Mouse (Mus musculus): ENCODE data around the gene Ap1s1. TPM values are rescaled to one million over a fixed set of nuclear protein-coding genes. Genes with fewer than 3 reads are reported as not detected.
A peak's percentile ranks its signal among the peaks of the same experiment; 100 is the strongest.

Gene Ap1s1
- polyA plus RNA-seq, 1 experiment from 2014 or later = 112 TPM

GRCm38 (mm10) chr5:137024318-137024717 lies 21.6 kb downstream of the Ap1s1 start:
- TF ChIP-seq CTCF (IDR thresholded peaks at IDR 0.05) (no peak), EP300 (IDR thresholded peaks at IDR 0.05) (no peak)
- Histone ChIP-seq H3K9me3 (ENCODE audit: low read length) (no peaks in the 10 kb centered on the region), H3K4me1 (ENCODE audit: insufficient read depth, low read depth, low read length) (no peaks in the 10 kb centered on the region), H3K4me3 (ENCODE audit: low read depth, low read length) (no peak overlapping the region), H3K9ac (replicated peaks; ENCODE audit: low read depth) (no peak overlapping the region), H3K27ac (ENCODE audit: low read length) (no peak overlapping the region), H3K27me3 (replicated peaks; ENCODE audit: insufficient read depth, low read length) (peaks cover 17% of the 10 kb centered on the region), H3K4me2 (replicated peaks; ENCODE audit: low read depth, low read length) (no peak overlapping the region), H3K36me3 (ENCODE audit: insufficient read depth, low read length) (no peaks in the 10 kb centered on the region)
- DNase-seq (ENCODE audit: low spot score) = no peak
- no peak for ATAC-seq
- WGBS = 45% methylated on average over 3 of the region's 3 CpGs

- WGBS = 90% methylated on average over 3 of the region's 3 CpGs
- Histone ChIP-seq H3K36me3 (ENCODE audit: insufficient read depth, low read length) (no peaks in the 10 kb centered on the region), H3K9ac (replicated peaks; ENCODE audit: low read depth) (no peak overlapping the region), H3K4me3 (ENCODE audit: low read depth, low read length) (no peak overlapping the region), H3K27me3 (replicated peaks; ENCODE audit: insufficient read depth, low read length) (no peaks in the 10 kb centered on the region), H3K4me1 (ENCODE audit: insufficient read depth, low read depth, low read length) (no peaks in the 10 kb centered on the region), H3K4me2 (replicated peaks; ENCODE audit: low read depth, low read length) (no peak overlapping the region), H3K9me3 (ENCODE audit: low read length) (no peaks in the 10 kb centered on the region), H3K27ac (ENCODE audit: low read length) (no peak overlapping the region)
- DNase-seq (ENCODE audit: low spot score) (no peak), ATAC-seq (no peak)
- TF ChIP-seq CTCF (IDR thresholded peaks at IDR 0.05) (no peak), EP300 (IDR thresholded peaks at IDR 0.05) (no peak)
Measured at GRCm38 (mm10) chr5:137015913-137016312, 30.0 kb downstream of the Ap1s1 start.

DNA sequence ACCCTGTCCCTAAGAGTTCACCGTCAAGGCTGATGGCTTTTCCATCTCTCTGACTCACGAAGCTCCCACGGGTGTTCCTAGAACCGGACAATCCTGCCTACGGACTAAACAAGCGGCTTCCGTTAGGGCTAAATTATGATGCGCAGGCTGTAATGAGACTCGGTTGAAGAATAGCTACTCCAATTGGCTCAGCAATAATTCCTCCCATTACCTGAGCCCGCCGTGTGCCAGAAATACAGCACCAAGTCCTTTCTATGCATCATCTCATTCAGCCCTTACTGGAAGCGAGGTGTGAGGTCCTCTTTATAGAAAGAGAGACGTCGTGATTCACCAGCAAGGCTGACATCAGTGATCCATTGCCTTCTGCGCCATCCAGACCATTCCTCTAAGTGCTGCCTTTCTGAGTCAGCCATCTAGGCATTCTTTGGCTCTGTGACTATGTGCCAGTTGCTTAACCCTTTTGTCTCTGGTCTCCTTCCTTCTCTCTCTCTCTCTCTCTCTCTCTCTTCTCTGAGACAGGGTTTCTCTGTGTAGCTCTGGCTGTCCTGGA lies 33.5 kb downstream of the Ap1s1 start:
- 66% methylated on average over 15 of the region's 15 CpGs for WGBS
- Histone ChIP-seq H3K4me2 (replicated peaks; ENCODE audit: low read depth, low read length) (no peak overlapping the region), H3K27me3 (replicated peaks; ENCODE audit: insufficient read depth, low read length) (no peaks in the 10 kb centered on the region), H3K9me3 (ENCODE audit: low read length) (no peaks in the 10 kb centered on the region), H3K9ac (replicated peaks; ENCODE audit: low read depth) (no peak overlapping the region), H3K4me1 (ENCODE audit: insufficient read depth, low read depth, low read length) (no peaks in the 10 kb centered on the region), H3K36me3 (ENCODE audit: insufficient read depth, low read length) (no peaks in the 10 kb centered on the region), H3K4me3 (ENCODE audit: low read depth, low read length) (no peak overlapping the region), H3K27ac (ENCODE audit: low read length) (no peak overlapping the region)
- DNase-seq (ENCODE audit: low spot score) (no peak), ATAC-seq (no peak)
- no peak for TF ChIP-seq EP300 (IDR thresholded peaks at IDR 0.05)
- TF ChIP-seq CTCF (IDR thresholded peaks at IDR 0.05) = no peak

- DNase-seq (ENCODE audit: low spot score) = peak; percentile 65
- Histone ChIP-seq H3K9me3 (ENCODE audit: low read length) (no peaks in the 10 kb centered on the region), H3K36me3 (ENCODE audit: insufficient read depth, low read length) (no peaks in the 10 kb centered on the region), H3K27ac (ENCODE audit: low read length) (no peak overlapping the region), H3K4me1 (ENCODE audit: insufficient read depth, low read depth, low read length) (no peaks in the 10 kb centered on the region), H3K4me2 (replicated peaks; ENCODE audit: low read depth, low read length) (no peak overlapping the region), H3K9ac (replicated peaks; ENCODE audit: low read depth) (no peak overlapping the region), H3K27me3 (replicated peaks; ENCODE audit: insufficient read depth, low read length) (no peaks in the 10 kb centered on the region), H3K4me3 (ENCODE audit: low read depth, low read length) (no peak overlapping the region)
- ATAC-seq = no peak
- TF ChIP-seq EP300 (IDR thresholded peaks at IDR 0.05) (no peak), CTCF (IDR thresholded peaks at IDR 0.05) (peak; percentile 73)
- WGBS = 21% methylated on average over 3 of the region's 3 CpGs
Measured at GRCm38 (mm10) chr5:137009988-137010387, 35.9 kb downstream of the Ap1s1 start.

- WGBS = 30% methylated on average over 8 of the region's 8 CpGs
- no peak overlapping the region for H3K4me2 ChIP-seq (replicated peaks; ENCODE audit: low read depth, low read length)
- no peak overlapping the region for H3K27ac ChIP-seq (ENCODE audit: low read length)
- H3K9ac ChIP-seq (replicated peaks; ENCODE audit: low read depth) = no peak overlapping the region
- no peak for DNase-seq (ENCODE audit: low spot score)
- no peak overlapping the region for H3K4me3 ChIP-seq (ENCODE audit: low read depth, low read length)
- H3K27me3 ChIP-seq (replicated peaks; ENCODE audit: insufficient read depth, low read length) = no peaks in the 10 kb centered on the region
- no peaks in the 10 kb centered on the region for H3K36me3 ChIP-seq (ENCODE audit: insufficient read depth, low read length)
- no peak for ATAC-seq
- TF ChIP-seq EP300 (IDR thresholded peaks at IDR 0.05) = no peak
- TF ChIP-seq CTCF (IDR thresholded peaks at IDR 0.05) = no peak
- H3K9me3 ChIP-seq (ENCODE audit: low read length) = no peaks in the 10 kb centered on the region
- H3K4me1 ChIP-seq (ENCODE audit: insufficient read depth, low read depth, low read length) = no peaks in the 10 kb centered on the region
Measured at GRCm38 (mm10) chr5:137007276-137007675, 38.7 kb downstream of the Ap1s1 start.

DNA sequence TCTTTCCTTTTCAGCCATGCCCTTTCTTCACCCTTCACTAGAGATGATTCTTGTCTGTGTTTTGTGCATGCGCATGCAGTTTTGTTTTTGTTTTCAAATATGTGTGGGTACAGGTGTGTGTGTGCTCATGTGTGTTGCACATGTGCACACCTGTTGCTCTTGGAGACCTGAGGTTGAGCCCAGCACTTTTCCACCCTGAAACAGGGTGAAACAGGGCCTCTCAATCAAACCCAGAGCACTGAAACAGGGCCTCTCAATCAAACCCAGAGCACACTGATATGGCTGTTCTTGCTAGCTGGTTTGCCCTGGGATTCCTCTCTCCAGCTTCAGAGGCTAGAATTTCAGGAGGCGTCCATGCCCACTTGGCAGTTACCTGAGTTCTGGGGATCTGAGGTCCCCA lies 45.3 kb downstream of the Ap1s1 start:
- no peak for TF ChIP-seq EP300 (IDR thresholded peaks at IDR 0.05)
- TF ChIP-seq CTCF (IDR thresholded peaks at IDR 0.05) = no peak
- ATAC-seq (no peak), DNase-seq (ENCODE audit: low spot score) (no peak)
- no peak overlapping the region for H3K4me2 ChIP-seq (replicated peaks; ENCODE audit: low read depth, low read length)
- no peaks in the 10 kb centered on the region for H3K27me3 ChIP-seq (replicated peaks; ENCODE audit: insufficient read depth, low read length)
- 79% methylated on average over 2 of the region's 2 CpGs for WGBS
- H3K36me3 ChIP-seq (ENCODE audit: insufficient read depth, low read length) = 0 out of 2 replicates have a peak, but pooled peaks cover 1% of the 10 kb centered on the region
- no peak overlapping the region for H3K27ac ChIP-seq (ENCODE audit: low read length)
- no peaks in the 10 kb centered on the region for H3K4me1 ChIP-seq (ENCODE audit: insufficient read depth, low read depth, low read length)
- no peaks in the 10 kb centered on the region for H3K9me3 ChIP-seq (ENCODE audit: low read length)
- no peak overlapping the region for H3K4me3 ChIP-seq (ENCODE audit: low read depth, low read length)
- H3K9ac ChIP-seq (replicated peaks; ENCODE audit: low read depth) = no peak overlapping the region

- Histone ChIP-seq H3K36me3 (ENCODE audit: insufficient read depth, low read length) (0 out of 2 replicates have a peak, but pooled peaks cover 6% of the 10 kb centered on the region), H3K4me3 (ENCODE audit: low read depth, low read length) (no peak overlapping the region), H3K4me2 (replicated peaks; ENCODE audit: low read depth, low read length) (no peak overlapping the region), H3K9ac (replicated peaks; ENCODE audit: low read depth) (no peak overlapping the region), H3K9me3 (ENCODE audit: low read length) (no peaks in the 10 kb centered on the region), H3K27me3 (replicated peaks; ENCODE audit: insufficient read depth, low read length) (no peaks in the 10 kb centered on the region), H3K4me1 (ENCODE audit: insufficient read depth, low read depth, low read length) (no peaks in the 10 kb centered on the region), H3K27ac (ENCODE audit: low read length) (no peak overlapping the region)
- ATAC-seq = no peak
- no peak for DNase-seq (ENCODE audit: low spot score)
- WGBS = 64% methylated on average over 4 of the region's 5 CpGs
- TF ChIP-seq EP300 (IDR thresholded peaks at IDR 0.05) = no peak
- TF ChIP-seq CTCF (IDR thresholded peaks at IDR 0.05) = no peak
Measured at GRCm38 (mm10) chr5:136999449-136999848, 46.5 kb downstream of the Ap1s1 start.

All from lung, postnatal 0 days (tissue).